Comparison of ENCODE assay signal across 8 mouse cellular contexts in the genomic region with DNA sequence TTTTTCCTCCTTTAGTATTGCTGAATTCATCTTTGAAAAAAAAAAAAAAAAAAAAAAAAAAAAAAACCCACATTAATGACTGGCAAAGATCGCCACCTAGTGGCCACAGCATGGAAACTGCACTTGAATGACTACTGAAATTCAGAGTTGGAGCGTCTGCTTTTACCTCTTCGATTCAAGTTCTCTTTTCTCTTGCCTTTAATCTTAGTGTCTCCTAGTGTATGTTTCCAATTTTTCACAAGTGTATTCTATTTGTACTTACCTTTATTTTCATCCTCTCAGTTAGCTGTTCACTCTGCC.
DNase-seq lines count a peak whose midpoint lies in the region; ATAC-seq and TF ChIP-seq lines count a peak whose summit lies in the region.

No protein-coding gene starts in this region.

- H3K4me1 ChIP-seq in lung, embryonic 14.5 days (ENCODE audit: insufficient read depth), result no peaks in the 10 kb centered on the region
- no peaks in the 10 kb centered on the region for H3K4me1 ChIP-seq in embryonic facial prominence, embryonic 14.5 days (ENCODE audit: control insufficient read depth, insufficient read depth, low read length)

- peak; percentile 37 for DNase-seq in gastrocnemius, adult 2 months
- no peak for DNase-seq in gastrocnemius, postnatal 36 days
- DNase-seq in lung, embryonic 14.5 days, result peak; percentile 87
- DNase-seq in lung, adult 18-20 months, result no peak
- peak; percentile 39 for DNase-seq in MN1 (ENCODE audit: low spot score)
- peak; percentile 71 for DNase-seq in embryonic facial prominence, embryonic 14.5 days (ENCODE audit: low spot score)
- DNase-seq in urinary bladder, postnatal 10 days (ENCODE audit: low spot score), result no peak

- H3ac ChIP-seq in myocyte (ENCODE audit: control insufficient read depth, insufficient read length), result no peak overlapping the region

- TF ChIP-seq CTCF in gastrocnemius, adult 2 months (IDR thresholded peaks at IDR 0.05), result peak; percentile 80
- TF ChIP-seq CTCF in lung, embryonic 14.5 days (IDR thresholded peaks at IDR 0.05; ENCODE audit: low read depth), result peak; percentile 77

- no peaks in the 10 kb centered on the region for H3K79me2 ChIP-seq in myocyte (ENCODE audit: control insufficient read depth, insufficient read depth)

- 23% methylated on average over 3 of the region's 3 CpGs for WGBS in lung, embryonic 14.5 days
- WGBS in embryonic facial prominence, embryonic 14.5 days, result 12% methylated on average over 3 of the region's 3 CpGs

- no peak for TF ChIP-seq POLR2A in myocyte (IDR thresholded peaks at IDR 0.05; ENCODE audit: insufficient read length, low read depth)

- H3K4me2 ChIP-seq in lung, embryonic 14.5 days, result no peak overlapping the region
- no peak overlapping the region for H3K4me2 ChIP-seq in embryonic facial prominence, embryonic 14.5 days (ENCODE audit: low read depth, low read length)
- peak overlapping the region; percentile 52 for H3K4me2 ChIP-seq in myocyte (ENCODE audit: low read depth)

- no peaks in the 10 kb centered on the region for H3K27me3 ChIP-seq in lung, embryonic 14.5 days (ENCODE audit: insufficient read depth, low read length)
- H3K27me3 ChIP-seq in embryonic facial prominence, embryonic 14.5 days (replicated peaks; ENCODE audit: control insufficient read depth, insufficient read depth, low read length), result no peaks in the 10 kb centered on the region
- H3K27me3 ChIP-seq in myocyte (ENCODE audit: control insufficient read depth, insufficient read depth, insufficient read length), result peaks cover 12% of the 10 kb centered on the region

- intact Hi-C loops in gastrocnemius, adult 2 months (cut with DNase I), result no loop called here
- intact Hi-C loops in gastrocnemius, postnatal 36 days (cut with DNase I), result no loop called here

- no peaks in the 10 kb centered on the region for H3K9me3 ChIP-seq in lung, embryonic 14.5 days (ENCODE audit: low read depth, low read length)
- no peaks in the 10 kb centered on the region for H3K9me3 ChIP-seq in embryonic facial prominence, embryonic 14.5 days (ENCODE audit: control insufficient read depth, low read length)

- no peak overlapping the region for H3K27ac ChIP-seq in gastrocnemius, adult 2 months
- no peak overlapping the region for H3K27ac ChIP-seq in lung, embryonic 14.5 days (ENCODE audit: low read depth)
- H3K27ac ChIP-seq in embryonic facial prominence, embryonic 14.5 days (replicated peaks; ENCODE audit: low read depth, low read length), result no peak overlapping the region

- H3K4me3 ChIP-seq in gastrocnemius, adult 2 months, result no peak overlapping the region
- no peak overlapping the region for H3K4me3 ChIP-seq in lung, embryonic 14.5 days (ENCODE audit: low read depth, low read length)
- H3K4me3 ChIP-seq in embryonic facial prominence, embryonic 14.5 days (ENCODE audit: low read depth, low read length), result no peak overlapping the region
- no peak overlapping the region for H3K4me3 ChIP-seq in myocyte

- H3K9ac ChIP-seq in lung, embryonic 14.5 days, result no peak overlapping the region
- no peak overlapping the region for H3K9ac ChIP-seq in embryonic facial prominence, embryonic 14.5 days (ENCODE audit: low read depth, low read length)

- ATAC-seq in lung, embryonic 14.5 days (ENCODE audit: insufficient read depth), result no peak
- no peak for ATAC-seq in embryonic facial prominence, embryonic 14.5 days (ENCODE audit: low read depth)

- H3K36me3 ChIP-seq in lung, embryonic 14.5 days (ENCODE audit: insufficient read depth), result no peaks in the 10 kb centered on the region
- H3K36me3 ChIP-seq in embryonic facial prominence, embryonic 14.5 days (ENCODE audit: control insufficient read depth, insufficient read depth, low read length), result no peaks in the 10 kb centered on the region
- no peaks in the 10 kb centered on the region for H3K36me3 ChIP-seq in myocyte (ENCODE audit: control insufficient read depth, insufficient read depth)

TF ChIP-seq in myocyte, 11 proteins besides CTCF, POLR2A, EP300 and RAD21:
- no peak for TF ChIP-seq MAX (IDR thresholded peaks at IDR 0.05; ENCODE audit: low read depth)
- no peak for TF ChIP-seq TCF3 (IDR thresholded peaks at IDR 0.05; ENCODE audit: insufficient read length, low read depth)
- no peak for TF ChIP-seq E2F4 (IDR thresholded peaks at IDR 0.05; ENCODE audit: insufficient read depth)
- no peak for TF ChIP-seq USF1 (IDR thresholded peaks at IDR 0.05; ENCODE audit: low read depth)
- no peak for TF ChIP-seq MYOD1 (IDR thresholded peaks at IDR 0.05; ENCODE audit: control insufficient read depth in 1 of 3, insufficient read length in 2 of 3, low read depth in 2 of 3)
- TF ChIP-seq TCF12 (IDR thresholded peaks at IDR 0.05; ENCODE audit: insufficient read depth, poor library complexity, severe bottlenecking), result no peak
- TF ChIP-seq CEBPB (IDR thresholded peaks at IDR 0.05; ENCODE audit: insufficient read depth, poor library complexity, severe bottlenecking), result no peak

Comparison
In these comparisons a context has a peak if more than half of its experiments do, and no peak if none do; other contexts are left out.
1. DNase-seq: peak in gastrocnemius, adult 2 months (single experiment), lung, embryonic 14.5 days (single experiment), MN1 (single experiment) and embryonic facial prominence, embryonic 14.5 days (single experiment); none in gastrocnemius, postnatal 36 days (0 of 2), lung, adult 18-20 months (0 of 2) and urinary bladder, postnatal 10 days (single experiment).